Mouse (Mus musculus): Measurements from ENCODE around the gene F2rl1. TPM values are rescaled to one million over a fixed set of nuclear protein-coding genes. Genes with fewer than 3 reads are reported as not detected.

F2rl1 gene
- polyA plus RNA-seq, 1 experiment: 27.2 TPM

- Histone ChIP-seq H3K27ac (ENCODE audit: insufficient read depth, low read depth, low read length) (no peak overlapping the region), H3K36me3 (ENCODE audit: control insufficient read depth, insufficient read depth, low read length) (no peaks in the 10 kb centered on the region), H3K4me3 (ENCODE audit: insufficient read depth, low read depth, low read length) (no peak overlapping the region), H3K4me1 (ENCODE audit: control insufficient read depth, insufficient read depth, low read length) (peaks cover 13% of the 10 kb centered on the region; the same call in 1 of the 2 replicates), H3K27me3 (replicated peaks; ENCODE audit: control insufficient read depth, insufficient read depth, low read length) (no peaks in the 10 kb centered on the region)
- DNase-seq: no peak
- WGBS: 69% methylated on average over 6 of the region's 6 CpGs
- TF ChIP-seq CTCF (conservative IDR thresholded peaks at IDR 0.05; ENCODE audit: insufficient read depth, insufficient read length, low read depth, low read length): no peak
- no peak for TF ChIP-seq POLR2A (IDR thresholded peaks at IDR 0.05; ENCODE audit: low read depth, low read length)
These were observed 4.0 kb downstream of the F2rl1 start for GRCm38 (mm10) chr13:95521029-95521428.

GRCm38 (mm10) chr13:95514756-95515155 lies 10.3 kb downstream of the F2rl1 start:
- Histone ChIP-seq H3K27ac (ENCODE audit: insufficient read depth, low read depth, low read length) (no peak overlapping the region), H3K4me3 (ENCODE audit: insufficient read depth, low read depth, low read length) (no peak overlapping the region), H3K36me3 (ENCODE audit: control insufficient read depth, insufficient read depth, low read length) (no peaks in the 10 kb centered on the region), H3K4me1 (ENCODE audit: control insufficient read depth, insufficient read depth, low read length) (0 out of 2 replicates have a peak, but pooled peaks cover 3% of the 10 kb centered on the region), H3K27me3 (replicated peaks; ENCODE audit: control insufficient read depth, insufficient read depth, low read length) (no peaks in the 10 kb centered on the region)
- TF ChIP-seq POLR2A (IDR thresholded peaks at IDR 0.05; ENCODE audit: low read depth, low read length) (no peak), CTCF (conservative IDR thresholded peaks at IDR 0.05; ENCODE audit: insufficient read depth, insufficient read length, low read depth, low read length) (no peak)
- no peak for DNase-seq
- 61% methylated on average over 4 of the region's 4 CpGs for WGBS

GRCm38 (mm10) chr13:95510054-95510453 lies 15.0 kb downstream of the F2rl1 start:
- H3K27ac ChIP-seq (ENCODE audit: insufficient read depth, low read depth, low read length): no peak overlapping the region
- no peak for DNase-seq
- 92% methylated on average over 5 of the region's 5 CpGs for WGBS
- H3K36me3 ChIP-seq (ENCODE audit: control insufficient read depth, insufficient read depth, low read length): no peaks in the 10 kb centered on the region
- no peak overlapping the region for H3K4me3 ChIP-seq (ENCODE audit: insufficient read depth, low read depth, low read length)
- TF ChIP-seq POLR2A (IDR thresholded peaks at IDR 0.05; ENCODE audit: low read depth, low read length): no peak
- TF ChIP-seq CTCF (conservative IDR thresholded peaks at IDR 0.05; ENCODE audit: insufficient read depth, insufficient read length, low read depth, low read length): no peak
- no peaks in the 10 kb centered on the region for H3K27me3 ChIP-seq (replicated peaks; ENCODE audit: control insufficient read depth, insufficient read depth, low read length)
- no peaks in the 10 kb centered on the region for H3K4me1 ChIP-seq (ENCODE audit: control insufficient read depth, insufficient read depth, low read length)

GRCm38 (mm10) chr13:95503279-95503917 lies 21.6 kb downstream of the F2rl1 start:
- no peak for TF ChIP-seq POLR2A (IDR thresholded peaks at IDR 0.05; ENCODE audit: low read depth, low read length)
- TF ChIP-seq CTCF (conservative IDR thresholded peaks at IDR 0.05; ENCODE audit: insufficient read depth, insufficient read length, low read depth, low read length): no peak
- H3K27ac ChIP-seq (ENCODE audit: insufficient read depth, low read depth, low read length): no peak overlapping the region
- H3K36me3 ChIP-seq (ENCODE audit: control insufficient read depth, insufficient read depth, low read length): no peaks in the 10 kb centered on the region
- no peak overlapping the region for H3K4me3 ChIP-seq (ENCODE audit: insufficient read depth, low read depth, low read length)
- WGBS: 53% methylated on average over 8 of the region's 8 CpGs
- no peak for DNase-seq
- no peaks in the 10 kb centered on the region for H3K27me3 ChIP-seq (replicated peaks; ENCODE audit: control insufficient read depth, insufficient read depth, low read length)
- no peaks in the 10 kb centered on the region for H3K4me1 ChIP-seq (ENCODE audit: control insufficient read depth, insufficient read depth, low read length)

GRCm38 (mm10) chr13:95496601-95497000 lies 28.4 kb downstream of the F2rl1 start:
- H3K36me3 ChIP-seq (ENCODE audit: control insufficient read depth, insufficient read depth, low read length): no peaks in the 10 kb centered on the region
- no peak overlapping the region for H3K4me3 ChIP-seq (ENCODE audit: insufficient read depth, low read depth, low read length)
- TF ChIP-seq POLR2A (IDR thresholded peaks at IDR 0.05; ENCODE audit: low read depth, low read length) (no peak), CTCF (conservative IDR thresholded peaks at IDR 0.05; ENCODE audit: insufficient read depth, insufficient read length, low read depth, low read length) (no peak)
- no peak for DNase-seq
- WGBS: 87% methylated on average over 3 of the region's 3 CpGs
- H3K27ac ChIP-seq (ENCODE audit: insufficient read depth, low read depth, low read length): no peak overlapping the region
- no peaks in the 10 kb centered on the region for H3K27me3 ChIP-seq (replicated peaks; ENCODE audit: control insufficient read depth, insufficient read depth, low read length)
- H3K4me1 ChIP-seq (ENCODE audit: control insufficient read depth, insufficient read depth, low read length): peaks cover 3% of the 10 kb centered on the region; the same call in 1 of the 2 replicates

- Histone ChIP-seq H3K4me1 (ENCODE audit: control insufficient read depth, insufficient read depth, low read length) (peaks cover 3% of the 10 kb centered on the region; the same call in 1 of the 2 replicates), H3K36me3 (ENCODE audit: control insufficient read depth, insufficient read depth, low read length) (no peaks in the 10 kb centered on the region), H3K27me3 (replicated peaks; ENCODE audit: control insufficient read depth, insufficient read depth, low read length) (no peaks in the 10 kb centered on the region), H3K4me3 (ENCODE audit: insufficient read depth, low read depth, low read length) (no peak overlapping the region), H3K27ac (ENCODE audit: insufficient read depth, low read depth, low read length) (no peak overlapping the region)
- no peak for TF ChIP-seq POLR2A (IDR thresholded peaks at IDR 0.05; ENCODE audit: low read depth, low read length)
- peak; percentile 23 for DNase-seq
- WGBS: 64% methylated on average over 8 of the region's 8 CpGs
These were observed 30.2 kb downstream of the F2rl1 start for GRCm38 (mm10) chr13:95494812-95495211.

GRCm38 (mm10) chr13:95493296-95493695 lies 31.7 kb downstream of the F2rl1 start:
- DNase-seq: no peak
- Histone ChIP-seq H3K4me3 (ENCODE audit: insufficient read depth, low read depth, low read length) (no peak overlapping the region), H3K27ac (ENCODE audit: insufficient read depth, low read depth, low read length) (no peak overlapping the region), H3K27me3 (replicated peaks; ENCODE audit: control insufficient read depth, insufficient read depth, low read length) (no peaks in the 10 kb centered on the region), H3K36me3 (ENCODE audit: control insufficient read depth, insufficient read depth, low read length) (no peaks in the 10 kb centered on the region), H3K4me1 (ENCODE audit: control insufficient read depth, insufficient read depth, low read length) (peaks cover 3% of the 10 kb centered on the region; the same call in 1 of the 2 replicates)
- no peak for TF ChIP-seq POLR2A (IDR thresholded peaks at IDR 0.05; ENCODE audit: low read depth, low read length)
- no peak for TF ChIP-seq CTCF (conservative IDR thresholded peaks at IDR 0.05; ENCODE audit: insufficient read depth, insufficient read length, low read depth, low read length)
- WGBS: 72% methylated on average over 5 of the region's 5 CpGs

All from kidney, adult 2 months (tissue).